Mouse (Mus musculus) MEL (cell line): ENCODE data around the gene Fbxo7. TPM values are rescaled to one million over a fixed set of nuclear protein-coding genes. Genes with fewer than 3 reads are reported as not detected.

Experiments
- DNase-seq: peaks from one replicate; pipeline ENCODE4 v3.0.0; 2011; ENCODE audit warnings: low read depth, low spot score
- H3K27ac ChIP-seq: 2 replicates; pipeline ENCODE4 v1.5.1; 2012; ENCODE audit warnings: low read depth, mild to moderate bottlenecking, control low read depth, low read length, moderate library complexity; ENCODE audit not compliant: control insufficient read depth
- H3K27me3 ChIP-seq, 2 experiments: fragments of 150-350 bp in 1 of 2; sonication (generic) in 1 of 2; 2 replicates each; pipeline ENCODE4 v1.6.1; 2012; ENCODE audit warnings: low read length in 2 of 2, mild to moderate bottlenecking in 2 of 2, improper control_type of control experiment in 1 of 2, moderate library complexity in 1 of 2; ENCODE audit not compliant: insufficient read depth in 2 of 2, control insufficient read depth in 1 of 2
- H3K36me3 ChIP-seq, 2 experiments: 2 replicates each; pipeline ENCODE4 v1.6.1; 2012 to 2014; ENCODE audit warnings: low read length in 2 of 2, improper control_type of control experiment in 1 of 2, inconsistent platforms in 1 of 2, mild to moderate bottlenecking in 1 of 2; ENCODE audit not compliant: insufficient read depth in 2 of 2, control insufficient read depth in 1 of 2
- H3K4me1 ChIP-seq, 2 experiments: fragments of 150-350 bp in 1 of 2; sonication (generic) in 1 of 2; 2 replicates each; pipeline ENCODE4 v1.6.1; 2012; ENCODE audit warnings: low read length in 2 of 2, improper control_type of control experiment in 1 of 2, mild to moderate bottlenecking in 1 of 2; ENCODE audit not compliant: insufficient read depth in 2 of 2, control insufficient read depth in 1 of 2
- H3K4me3 ChIP-seq, 2 experiments: fragments of 150-350 bp in 1 of 2; sonication (generic) in 1 of 2; 2 replicates each; pipeline ENCODE4 v1.5.1; 2012; ENCODE audit warnings: low read depth in 2 of 2, low read length in 2 of 2, mild to moderate bottlenecking in 2 of 2, moderate library complexity in 2 of 2, control low read depth in 1 of 2, improper control_type of control experiment in 1 of 2; ENCODE audit not compliant: control insufficient read depth in 1 of 2, insufficient read depth in 1 of 2
- H3K79me2 ChIP-seq: 2 replicates; pipeline ENCODE4 v1.6.1; 2012; ENCODE audit warnings: mild to moderate bottlenecking, low read length, moderate library complexity; ENCODE audit not compliant: control insufficient read depth, poor library complexity, insufficient read depth
- H3K9ac ChIP-seq: 2 replicates; pipeline ENCODE4 v1.6.1; 2012; ENCODE audit warnings: low read depth, mild to moderate bottlenecking, control low read depth, low read length, moderate library complexity; ENCODE audit not compliant: control insufficient read depth, poor library complexity, severe bottlenecking
- H3K9me3 ChIP-seq: fragments of 150-350 bp; sonication (generic); replicated peaks from 2 replicates; pipeline ENCODE4 v1.6.1; 2012; ENCODE audit warnings: mild to moderate bottlenecking, low read length, improper control_type of control experiment, moderate library complexity; ENCODE audit not compliant: insufficient read depth
- BHLHE40 ChIP-seq: IDR thresholded peaks from 2 replicates; pipeline ENCODE4 v1.6.1; 2012; ENCODE audit warnings: low read depth, mild to moderate bottlenecking, inconsistent platforms, low read length, improper control_type of control experiment, borderline replicate concordance
- CHD1 ChIP-seq: IDR thresholded peaks from 2 replicates; pipeline ENCODE4 v1.6.1; 2012; ENCODE audit warnings: low read depth, mild to moderate bottlenecking, inconsistent platforms, low read length, improper control_type of control experiment
- CTCF ChIP-seq, 3 experiments: IDR thresholded peaks in 2 of 3; conservative IDR thresholded peaks in 1 of 3; 2 replicates each; pipeline ENCODE4 v1.5.1; 2011 to 2012; ENCODE audit warnings: low read length in 3 of 3, low read depth in 2 of 3, mild to moderate bottlenecking in 2 of 3, improper control_type of control experiment in 1 of 3, inconsistent platforms in 1 of 3, mixed read lengths in 1 of 3, moderate library complexity in 1 of 3; ENCODE audit not compliant: control insufficient read depth in 1 of 3, insufficient read depth in 1 of 3, poor library complexity in 1 of 3, severe bottlenecking in 1 of 3
- E2F4 ChIP-seq: IDR thresholded peaks from 2 replicates; pipeline ENCODE4 v1.6.1; 2011; ENCODE audit warnings: low read depth, low read length, improper control_type of control experiment, borderline replicate concordance
- ELF1 ChIP-seq: IDR thresholded peaks from 2 replicates; pipeline ENCODE4 v1.6.1; 2014; ENCODE audit warnings: low read depth, mild to moderate bottlenecking, inconsistent platforms, low read length, improper control_type of control experiment, moderate library complexity
- EP300 ChIP-seq, 2 experiments: IDR thresholded peaks; 2 replicates each; pipeline ENCODE4 v1.6.1; 2011; ENCODE audit warnings: improper control_type of control experiment in 2 of 2, low read length in 2 of 2, low read depth in 1 of 2, mild to moderate bottlenecking in 1 of 2
- JUND ChIP-seq: IDR thresholded peaks from 2 replicates; pipeline ENCODE4 v1.6.1; 2011; ENCODE audit warnings: low read depth, mild to moderate bottlenecking, improper control_type of control experiment, low read length
- MAFK ChIP-seq: IDR thresholded peaks from 2 replicates; pipeline ENCODE4 v1.6.1; 2011; ENCODE audit warnings: low read depth, mild to moderate bottlenecking, low read length, improper control_type of control experiment, borderline replicate concordance
- MAX ChIP-seq: IDR thresholded peaks from 2 replicates; pipeline ENCODE4 v1.6.1; 2011; ENCODE audit warnings: low read length, improper control_type of control experiment
- MAZ ChIP-seq: IDR thresholded peaks from 2 replicates; pipeline ENCODE4 v1.6.1; 2012; ENCODE audit warnings: low read depth, mild to moderate bottlenecking, inconsistent platforms, low read length, improper control_type of control experiment
- MYB ChIP-seq: IDR thresholded peaks from 2 replicates; pipeline ENCODE4 v1.6.1; 2011; ENCODE audit warnings: mild to moderate bottlenecking, low read depth, low read length, improper control_type of control experiment
- NELFE ChIP-seq: IDR thresholded peaks from 2 replicates; pipeline ENCODE4 v1.6.1; 2011; ENCODE audit warnings: low read depth, low read length, improper control_type of control experiment
- NRF1 ChIP-seq: IDR thresholded peaks from 2 replicates; pipeline ENCODE4 v1.6.1; 2014; ENCODE audit warnings: low read depth, mild to moderate bottlenecking, inconsistent platforms, low read length, improper control_type of control experiment, moderate library complexity; ENCODE audit not compliant: poor library complexity, insufficient read depth, severe bottlenecking
- POLR2AphosphoS2 ChIP-seq: IDR thresholded peaks from 2 replicates; pipeline ENCODE4 v1.6.1; 2011; ENCODE audit warnings: low read length, improper control_type of control experiment
- RAD21 ChIP-seq: IDR thresholded peaks from 2 replicates; pipeline ENCODE4 v1.6.1; 2011; ENCODE audit warnings: mild to moderate bottlenecking, low read depth, low read length, improper control_type of control experiment
- SIN3A ChIP-seq: IDR thresholded peaks from 2 replicates; pipeline ENCODE4 v1.6.1; 2012; ENCODE audit warnings: low read length, improper control_type of control experiment, inconsistent platforms
- SMC3 ChIP-seq: IDR thresholded peaks from 2 replicates; pipeline ENCODE4 v1.6.1; 2011; ENCODE audit warnings: low read depth, low read length, improper control_type of control experiment
- UBTF ChIP-seq: IDR thresholded peaks from 2 replicates; pipeline ENCODE4 v1.6.1; 2012; ENCODE audit warnings: low read depth, mild to moderate bottlenecking, inconsistent platforms, low read length, improper control_type of control experiment, moderate library complexity, borderline replicate concordance; ENCODE audit not compliant: insufficient read depth
- USF1 ChIP-seq: IDR thresholded peaks from 2 replicates; pipeline ENCODE4 v1.6.1; 2014; ENCODE audit warnings: low read depth, mild to moderate bottlenecking, inconsistent platforms, low read length, improper control_type of control experiment, moderate library complexity
- ZC3H11A ChIP-seq: IDR thresholded peaks from 2 replicates; pipeline ENCODE4 v1.6.1; 2012; ENCODE audit warnings: low read depth, mild to moderate bottlenecking, inconsistent platforms, low read length, improper control_type of control experiment
- ZNF384 ChIP-seq: IDR thresholded peaks from 2 replicates; pipeline ENCODE4 v1.6.1; 2012; ENCODE audit warnings: low read depth, mild to moderate bottlenecking, inconsistent platforms, low read length, improper control_type of control experiment
- polyA plus RNA-seq, 2 experiments: library from polyadenylated mRNA; stranded (reverse) in 1 of 2; unstranded in 1 of 2; fragments of >175 nt in 1 of 2; fragments of >200 nt in 1 of 2; gene quantifications; 2 replicates each; pipeline versions ENCODE4 v1.2.1 to v1.2.4; 2012; ENCODE audit warnings: low replicate concordance in 2 of 2, low read depth in 1 of 2; ENCODE audit not compliant: insufficient read length in 2 of 2, insufficient read depth in 1 of 2, missing spikeins in 1 of 2
- total RNA-seq: library from RNA; depleted of rRNA; stranded (reverse); fragments of 300-350 nt; gene quantifications from 2 replicates; pipeline ENCODE4 v1.2.3, GENCODE M21; 2012

Gene Fbxo7
- total and polyA plus RNA-seq, 3 experiments = 24.5 to 131 (median 34.8) TPM

DNA sequence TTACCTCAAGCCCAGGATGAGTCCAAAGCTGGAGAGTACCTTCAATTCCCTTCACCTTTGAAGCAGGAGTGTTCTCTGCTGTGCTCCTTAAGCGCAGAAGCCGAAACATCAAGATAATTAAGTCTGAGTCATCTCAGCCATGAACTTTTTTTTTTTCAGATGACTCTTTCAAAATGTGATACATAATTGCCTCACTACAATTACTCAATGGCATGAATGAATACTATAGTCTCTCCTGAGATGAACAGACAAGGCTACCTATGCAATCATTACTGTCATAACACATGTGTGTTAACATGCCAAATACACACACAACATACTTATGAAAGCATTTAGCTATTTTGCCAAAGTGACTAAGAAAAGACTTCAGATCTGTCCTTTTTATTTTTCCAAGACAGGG lies 10.0 kb upstream of the Fbxo7 start, which contains the start of gene Bpifc:
Bpifc (minus strand) TSS at position 115 of the 400 bp plus-strand sequence.
- H3K9me3 ChIP-seq = no peaks in the 10 kb centered on the region
- peaks cover 0 to 6% of the 10 kb centered on the region in 2 experiments for H3K27me3 ChIP-seq
- TF ChIP-seq ZNF384 (no peak), MAZ (no peak), EP300 (IDR thresholded peaks at IDR 0.05; ENCODE audit: low read depth in 1 of 2, low read length in 2 of 2) (no peak), RAD21 (no peak), ELF1 (no peak), UBTF (no peak), POLR2AphosphoS2 (no peak), JUND (no peak), ZC3H11A (no peak), SMC3 (no peak), E2F4 (no peak), SIN3A (no peak), MYB (no peak), NRF1 (no peak), BHLHE40 (no peak), USF1 (no peak), CTCF (IDR thresholded peaks at IDR 0.05 in 2 of 3, conservative IDR thresholded peaks at IDR 0.05 in 1 of 3; ENCODE audit: control insufficient read depth in 1 of 3, insufficient read depth in 1 of 3, low read depth in 2 of 3, low read length in 3 of 3, poor library complexity in 1 of 3, severe bottlenecking in 1 of 3) (no peak), MAFK (no peak), CHD1 (no peak), NELFE (no peak)
- TF ChIP-seq, all 39 proteins: peak for 0
- Histone ChIP-seq H3K27ac (no peak within 1 kb of the TSS), H3K36me3 (no peaks in the 10 kb centered on the region), H3K4me3 (no peak within 1 kb of the TSS), H3K9ac (no peak within 1 kb of the TSS), H3K79me2 (no peaks in the 10 kb centered on the region), H3K4me1 (no peaks in the 10 kb centered on the region)
- DNase-seq = no peak

GRCm38 (mm10) chr10:86017781-86018180 lies 4.0 kb upstream of the Fbxo7 start:
- peaks cover 0 to under 1% of the 10 kb centered on the region in 2 experiments; a peak in 1 of 4 replicates for H3K4me1 ChIP-seq
- no peak overlapping the region for H3K4me3 ChIP-seq
- no peak overlapping the region for H3K9ac ChIP-seq
- H3K9me3 ChIP-seq = no peaks in the 10 kb centered on the region
- no peak for TF ChIP-seq MAX
- peaks cover 0 to 6% of the 10 kb centered on the region in 2 experiments for H3K27me3 ChIP-seq
- DNase-seq = no peak
- H3K27ac ChIP-seq = no peak overlapping the region
- H3K79me2 ChIP-seq = peaks cover 9% of the 10 kb centered on the region
- H3K36me3 ChIP-seq = peaks cover 0 to 5% of the 10 kb centered on the region in 2 experiments; a peak in 2 of 4 replicates
